Mouse (Mus musculus) layer of hippocampus, postnatal 36 days (tissue): ENCODE measurements at regions not wholly inside any gene's neighbourhood (a gene's known extent, or its start where the extent isn't known, plus 50 kb on each side); places are given as distances from the start of the nearest gene placed in this dataset.
"Not testable (repeated sequence)": the region's sequence is repeated elsewhere in the genome, so short reads cannot be mapped to it uniquely, and the experiment has no call there.

Experiments
- DNase-seq, 2 experiments: peaks; one replicate each; pipeline ENCODE4 v3.0.0; 2022

DNA sequence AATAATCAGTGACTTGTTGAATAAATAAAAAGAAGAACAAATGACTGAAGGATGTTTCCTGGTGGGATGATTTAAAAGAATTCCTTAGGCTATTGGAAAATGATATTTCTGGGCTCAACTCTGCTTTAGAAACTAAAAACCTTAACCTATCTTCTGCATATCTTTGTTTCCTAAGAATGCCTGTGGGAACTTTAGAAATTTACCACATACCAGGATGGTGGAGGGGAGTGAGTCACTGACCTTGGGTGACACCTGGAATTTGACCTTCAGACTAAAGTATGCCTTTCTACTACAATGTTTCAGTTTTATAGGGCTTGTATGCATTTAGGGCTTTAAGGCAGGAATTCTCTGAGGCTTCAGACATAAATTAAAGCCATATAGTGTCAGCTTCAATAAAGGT is 972.3 kb downstream of the Ttll7 start:
- no peak for DNase-seq

DNA sequence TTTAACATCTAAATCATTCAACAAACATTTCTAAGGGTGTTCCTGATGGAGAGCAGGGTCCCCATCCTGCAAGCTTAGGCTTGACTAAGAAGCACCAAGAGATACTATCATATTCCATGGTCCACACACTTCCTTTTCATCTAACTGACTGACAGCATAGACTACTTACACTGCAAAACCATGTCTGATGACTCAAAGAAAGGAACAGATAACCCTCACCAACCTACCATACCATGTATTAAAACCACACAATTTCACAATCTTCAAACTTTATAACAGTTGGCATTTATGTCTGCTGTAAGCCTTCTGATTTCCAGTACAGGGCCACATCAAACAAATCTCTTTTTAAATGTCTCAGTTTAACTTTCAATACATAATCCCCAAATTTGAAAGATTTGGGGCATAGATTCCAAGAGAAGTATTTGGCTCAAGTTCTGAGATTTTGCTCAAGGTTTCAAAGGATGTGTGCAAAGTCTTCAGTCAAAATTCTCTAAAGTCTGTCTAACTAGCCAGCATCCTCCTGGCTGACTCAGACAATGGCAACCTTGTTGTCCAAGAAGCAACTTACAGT is 962.0 kb downstream of the Ttll7 start:
- DNase-seq: no peak

DNA sequence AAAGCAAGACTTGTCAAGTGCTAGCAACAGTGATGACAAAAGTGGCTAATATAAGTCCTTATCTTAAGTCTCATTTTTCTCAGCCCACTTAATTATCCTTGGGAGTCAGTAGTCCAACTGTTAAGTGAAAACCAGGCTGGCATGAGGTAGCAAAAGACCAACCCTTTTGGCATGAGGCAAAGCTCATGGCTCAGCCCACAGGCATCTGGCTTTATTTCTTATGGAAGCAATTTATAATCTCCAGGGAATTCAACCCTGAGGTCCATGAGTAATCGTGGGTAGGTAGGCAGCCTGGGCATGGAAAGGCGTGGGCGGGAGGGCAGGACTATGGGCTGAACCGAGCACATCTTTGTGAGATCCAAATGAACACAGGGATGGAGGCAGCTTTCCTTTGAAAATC is 950.4 kb downstream of the Ttll7 start:
- DNase-seq: no peak

DNA sequence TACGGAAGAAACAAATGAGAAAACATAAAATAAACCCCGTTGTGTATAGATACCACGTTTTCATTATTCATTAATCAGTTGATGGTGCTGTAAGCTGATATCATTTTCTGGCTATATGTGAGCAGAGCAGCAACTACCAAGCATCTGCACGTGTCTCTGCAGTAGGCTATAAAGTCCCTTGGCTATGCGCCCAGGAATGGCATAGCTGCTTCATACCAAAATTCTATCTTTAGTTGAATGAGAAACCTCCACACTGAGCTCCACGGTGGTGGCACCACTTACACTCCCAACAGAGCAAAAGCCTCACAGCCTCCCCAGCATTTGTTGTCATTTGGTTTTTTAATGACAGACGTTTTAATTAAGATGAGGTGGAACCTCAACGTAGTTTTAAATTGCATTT is 944.4 kb downstream of the Ttll7 start:
- DNase-seq: no peak

DNA sequence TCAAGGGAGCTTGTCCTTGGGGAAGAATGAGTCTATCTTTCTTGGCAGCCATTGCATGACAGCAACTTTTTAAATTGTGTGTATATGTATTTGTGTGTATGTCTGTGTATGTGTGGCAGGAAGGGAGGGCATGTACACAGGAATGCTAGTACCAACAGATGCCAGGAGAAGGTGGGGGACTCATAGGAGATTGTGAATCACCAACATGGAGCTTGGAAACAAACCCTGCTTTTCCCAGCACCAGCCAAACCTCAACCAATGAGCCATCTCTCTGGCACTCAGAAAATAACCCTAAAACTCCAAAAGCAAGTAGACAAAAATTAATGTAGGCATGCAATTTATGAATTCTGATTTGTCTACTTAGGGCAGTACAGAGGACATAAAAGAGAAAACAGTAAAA is 942.9 kb downstream of the Ttll7 start:
- DNase-seq: no peak

DNA sequence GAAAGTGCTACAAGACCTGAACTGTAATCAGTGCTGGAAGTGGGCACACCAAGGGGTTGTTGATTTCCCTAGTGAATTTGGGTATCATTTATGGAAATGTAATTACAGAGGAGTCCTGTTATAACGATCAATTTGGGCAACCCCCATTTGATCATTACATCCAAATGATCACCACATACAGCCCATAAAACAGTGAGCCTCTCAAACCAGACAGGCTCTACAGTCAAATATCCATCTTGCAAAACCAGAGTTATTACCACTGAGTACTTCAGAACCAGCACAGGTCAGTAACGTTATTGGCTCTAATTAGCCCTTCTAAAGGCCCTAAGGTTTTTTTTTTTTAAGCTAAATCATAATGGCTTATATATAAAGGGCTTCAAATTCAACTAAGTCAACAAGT is 934.4 kb downstream of the Ttll7 start:
- no peak for DNase-seq

DNA sequence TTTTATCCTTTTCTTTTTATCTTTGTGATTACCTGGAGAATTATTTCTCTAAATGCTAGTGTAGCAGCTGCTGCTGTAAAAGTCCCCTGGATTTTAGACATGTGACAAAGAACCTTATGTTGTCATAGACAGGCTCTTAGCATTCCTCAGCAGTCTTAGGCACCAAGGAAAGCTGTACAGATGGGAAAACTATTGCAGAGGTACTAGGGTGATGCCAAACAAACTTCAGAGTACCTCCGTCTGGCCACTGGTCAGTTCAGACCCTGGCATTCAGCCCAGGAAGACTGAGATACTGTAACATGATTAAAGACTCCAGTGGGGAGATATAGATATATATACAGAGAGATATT is 898.6 kb downstream of the Ttll7 start:
- DNase-seq: no peak

DNA sequence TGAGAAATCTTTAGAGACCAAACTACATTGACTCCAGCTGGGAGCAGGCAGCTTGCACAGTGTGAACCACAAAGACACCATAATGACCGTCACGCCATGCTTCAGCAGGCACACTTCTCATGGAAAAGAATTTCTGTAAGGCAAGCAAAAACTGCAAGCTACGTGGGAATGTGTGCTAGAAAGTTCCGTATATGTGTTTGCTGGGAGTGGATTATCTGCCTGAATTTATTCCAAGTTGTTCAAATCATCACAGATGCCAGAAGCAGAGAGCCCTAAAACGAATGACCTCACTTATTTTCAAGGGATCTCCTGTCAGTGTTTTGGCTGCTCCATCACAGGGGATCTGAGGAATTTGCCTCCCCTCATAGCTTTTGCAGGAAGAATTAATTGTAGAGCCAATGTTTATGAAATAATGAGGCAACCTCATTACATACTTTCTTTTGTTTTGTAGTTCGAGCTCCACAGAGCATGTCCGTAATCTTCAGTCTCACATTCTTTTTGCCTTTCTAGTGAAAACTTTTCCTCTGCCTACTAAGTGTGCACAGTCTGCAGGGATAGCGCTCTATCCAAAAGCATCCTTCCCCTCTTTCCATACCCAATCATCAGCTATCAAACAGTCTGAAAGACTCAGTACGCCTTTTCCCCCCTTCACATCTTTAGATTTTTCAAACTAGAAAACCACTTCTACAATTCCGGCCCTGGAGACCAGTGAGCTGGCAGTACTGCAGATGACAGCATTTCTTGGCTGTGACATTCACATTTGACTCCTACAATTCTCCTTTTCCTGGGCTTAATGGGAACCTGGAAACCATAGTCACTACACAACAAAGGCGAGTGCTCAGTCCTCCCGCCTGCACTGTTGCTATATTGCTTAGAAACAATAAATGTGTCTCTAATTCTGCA is 898.0 kb downstream of the Ttll7 start:
- DNase-seq: no peak

DNA sequence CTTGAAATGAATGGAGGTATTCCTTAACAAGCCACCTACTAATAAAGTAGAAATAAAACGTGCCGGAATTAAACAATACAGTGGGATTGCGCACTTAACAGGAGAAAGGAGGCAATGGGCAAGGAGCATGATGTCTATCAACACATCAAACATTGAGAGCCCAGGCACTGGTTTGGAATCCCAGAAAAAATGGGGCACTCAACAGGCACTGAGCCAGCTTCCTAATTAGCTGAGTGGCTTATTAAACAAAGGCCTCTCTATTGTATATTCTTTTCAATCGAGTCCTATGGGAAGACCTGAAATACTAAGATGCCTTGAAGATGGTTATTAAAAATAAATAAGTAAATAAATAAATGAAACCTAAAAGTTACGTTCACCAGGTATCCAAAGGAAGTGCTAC is 897.3 kb downstream of the Ttll7 start:
- no peak for DNase-seq

DNA sequence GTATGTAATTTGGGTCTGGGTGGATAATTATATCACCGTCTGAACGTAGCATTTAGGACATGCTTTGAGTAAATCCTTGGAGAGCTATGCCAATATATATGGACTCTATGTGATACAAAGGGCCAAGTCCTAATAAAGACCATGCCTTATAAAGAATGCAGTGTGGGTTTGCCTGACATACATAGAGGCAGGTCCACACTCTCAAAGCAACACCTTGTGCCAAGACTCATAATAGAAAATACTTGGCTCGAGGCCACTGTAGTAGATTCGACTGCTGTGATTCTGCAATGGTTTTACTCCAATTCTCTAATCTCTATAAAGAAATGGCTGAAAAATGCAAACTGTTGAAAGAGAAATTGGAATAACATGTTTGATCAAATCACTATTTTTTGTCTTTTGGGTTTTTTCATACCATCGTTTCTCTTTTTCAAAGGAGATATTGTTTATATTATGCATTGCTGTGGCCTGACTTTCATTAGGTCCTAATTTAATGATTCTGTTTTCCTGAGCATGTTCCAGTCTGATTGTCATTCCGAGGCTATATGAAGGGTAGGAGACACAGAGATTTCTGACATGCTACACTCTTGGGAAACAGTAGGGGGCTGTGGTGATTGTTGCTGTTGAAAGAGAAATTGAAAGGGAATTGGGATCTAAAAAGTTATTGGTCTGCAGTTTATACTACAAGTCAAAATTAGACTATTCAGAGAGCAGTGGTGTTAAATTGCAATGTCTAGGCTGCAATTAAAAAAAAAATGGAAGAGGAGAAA is 884.7 kb downstream of the Ttll7 start:
- DNase-seq: no peak

DNA sequence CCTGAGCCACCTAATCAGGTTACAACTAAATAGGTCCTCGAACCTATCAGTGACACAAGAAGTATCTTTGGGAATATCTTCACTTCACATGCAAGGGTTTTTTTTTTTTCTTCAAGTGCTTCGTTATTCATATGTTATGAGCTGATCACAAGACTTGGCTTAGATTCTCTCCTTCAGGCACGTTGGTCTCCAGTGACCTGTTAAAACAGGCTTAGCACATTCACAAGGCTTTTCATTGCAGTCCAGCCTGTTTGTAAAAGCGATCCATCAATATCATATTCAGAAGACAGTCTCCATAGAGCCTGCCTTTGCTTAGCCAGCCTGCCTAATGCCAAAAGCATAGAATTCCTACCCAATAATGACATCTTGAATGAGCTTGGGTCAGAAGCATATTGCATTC is 864.2 kb downstream of the Ttll7 start:
- DNase-seq: no peak

DNA sequence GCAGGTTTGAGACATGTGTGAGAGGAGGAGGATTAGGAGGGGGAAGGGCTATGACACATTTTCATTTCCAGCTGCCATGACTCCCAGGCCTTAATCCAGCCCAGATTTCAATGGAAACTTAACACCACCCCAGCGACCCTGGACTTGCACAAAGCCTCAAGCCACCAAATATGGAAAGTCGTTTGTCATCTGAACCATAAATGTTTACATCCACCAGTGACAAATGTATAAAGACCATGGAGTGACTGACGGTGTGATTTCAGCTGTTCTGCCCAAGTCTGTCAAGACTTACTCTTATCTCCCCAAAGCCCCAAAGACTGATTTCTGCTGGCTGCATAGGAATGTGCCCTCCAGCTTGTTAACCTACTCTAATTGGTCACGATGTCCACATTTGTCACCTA is 855.2 kb downstream of the Ttll7 start:
- no peak for DNase-seq

DNA sequence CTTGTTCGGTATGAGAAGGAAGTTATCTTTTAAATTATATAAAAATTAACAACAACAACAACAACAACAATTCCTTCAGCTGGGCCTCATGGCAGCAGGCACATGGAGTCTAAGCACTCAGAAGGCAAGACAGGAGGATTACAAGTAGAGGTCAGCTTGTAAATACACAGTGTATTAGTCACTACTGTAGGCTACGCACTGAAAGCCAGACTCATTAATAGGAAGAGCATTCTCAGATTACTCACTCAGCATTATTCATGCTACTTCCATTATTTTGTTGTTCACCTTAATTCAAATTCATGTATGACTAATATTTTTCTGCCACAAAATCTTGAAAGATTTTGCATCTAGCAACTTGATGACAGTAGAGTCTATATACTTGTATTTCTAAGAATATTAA is 831.6 kb downstream of the Ttll7 start:
- no peak for DNase-seq

DNA sequence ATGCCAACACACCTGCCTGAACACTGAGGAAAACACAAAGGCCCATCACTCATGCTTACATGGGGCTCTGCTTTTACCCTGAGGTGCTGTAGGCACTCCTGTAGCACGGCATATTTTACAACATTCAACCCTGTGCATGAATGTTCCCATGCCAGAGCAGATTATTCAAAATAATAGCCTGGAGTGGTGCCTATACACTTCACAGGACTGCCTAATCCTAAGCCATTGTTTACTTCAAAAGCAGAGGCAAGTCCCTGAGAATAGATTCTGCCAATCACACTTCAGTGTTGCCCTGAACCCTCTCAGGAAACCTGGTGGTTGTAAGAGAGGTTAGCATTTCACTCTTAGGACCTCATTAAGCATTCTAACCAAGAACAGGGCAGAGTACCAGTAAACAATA is 828.1 kb downstream of the Ttll7 start:
- no peak for DNase-seq

DNA sequence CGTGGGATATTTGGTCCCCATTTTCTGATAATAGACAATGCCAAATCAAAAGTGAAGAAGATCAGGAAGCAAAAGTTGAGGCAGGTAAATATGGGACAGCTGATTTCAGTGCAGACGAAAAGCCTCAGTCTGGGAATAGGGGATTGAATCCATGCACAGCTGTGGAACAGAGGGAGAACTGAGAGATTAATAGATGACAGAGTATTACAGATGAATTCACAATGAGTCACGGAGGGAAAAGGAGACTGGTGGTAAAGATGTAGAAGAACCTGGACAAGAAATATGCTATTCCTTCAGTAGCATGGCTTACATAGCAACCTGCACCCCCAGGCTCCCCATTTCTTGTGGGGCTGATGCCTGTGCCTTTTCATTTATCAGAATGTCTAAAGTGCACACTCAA is 810.4 kb downstream of the Ttll7 start:
- no peak for DNase-seq

DNA sequence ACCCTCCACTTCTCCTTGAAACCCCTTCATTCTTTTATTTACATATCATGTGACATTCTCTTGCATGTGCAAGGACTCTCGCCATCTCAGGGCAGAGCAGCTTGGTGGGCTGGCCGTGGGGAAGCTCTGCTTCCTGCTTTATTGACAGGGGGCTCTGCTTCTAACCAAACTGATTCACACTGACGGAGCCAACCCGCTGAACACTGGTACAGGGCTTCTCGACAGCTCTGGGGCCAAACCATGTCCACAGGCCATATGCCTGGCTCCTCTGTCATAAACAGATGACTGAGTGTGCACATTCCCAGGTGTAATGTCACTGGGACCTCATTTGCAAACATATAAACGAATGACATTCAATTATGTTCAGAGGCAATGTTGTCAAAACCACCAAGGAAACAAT is 800.7 kb downstream of the Ttll7 start:
- DNase-seq: no peak

DNA sequence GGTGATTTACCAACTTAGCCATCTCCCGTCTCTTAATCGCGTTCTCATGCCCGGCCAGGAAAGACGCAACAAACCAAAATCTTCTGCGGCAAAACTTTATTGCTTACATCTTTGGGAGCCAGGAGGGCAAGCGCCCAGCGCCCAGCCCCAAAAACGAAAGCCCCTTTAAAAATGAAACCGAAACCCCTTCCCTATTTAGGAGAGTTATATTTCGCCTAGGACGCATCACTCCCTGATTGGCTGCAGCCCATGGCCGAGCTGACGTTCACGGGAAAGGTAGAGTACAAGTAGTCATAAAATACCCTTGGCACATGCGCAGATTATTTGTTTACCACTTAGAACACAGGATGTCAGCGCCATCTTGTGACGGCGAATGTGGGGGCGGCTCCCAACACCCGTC is 783.3 kb downstream of the Ttll7 start:
- DNase-seq: not testable (repeated sequence)

DNA sequence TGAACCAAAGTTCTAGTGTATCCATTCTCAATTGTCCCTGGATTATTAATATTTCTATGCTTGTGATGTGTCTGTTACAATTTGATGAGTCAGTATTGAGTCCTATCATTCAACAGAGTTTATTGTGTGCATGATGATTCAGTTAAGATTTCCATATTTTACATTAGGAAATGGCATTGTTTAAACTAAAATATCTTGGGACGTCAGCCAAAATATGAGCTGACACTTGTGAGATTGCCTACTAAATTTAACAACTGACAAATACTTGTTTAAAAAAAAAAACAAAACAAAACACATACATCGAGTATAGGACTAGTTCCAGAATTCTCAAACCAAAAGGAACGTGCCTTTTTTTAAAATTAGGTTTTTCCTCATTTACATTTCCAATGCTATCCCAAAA is 779.0 kb downstream of the Ttll7 start:
- DNase-seq: no peak

DNA sequence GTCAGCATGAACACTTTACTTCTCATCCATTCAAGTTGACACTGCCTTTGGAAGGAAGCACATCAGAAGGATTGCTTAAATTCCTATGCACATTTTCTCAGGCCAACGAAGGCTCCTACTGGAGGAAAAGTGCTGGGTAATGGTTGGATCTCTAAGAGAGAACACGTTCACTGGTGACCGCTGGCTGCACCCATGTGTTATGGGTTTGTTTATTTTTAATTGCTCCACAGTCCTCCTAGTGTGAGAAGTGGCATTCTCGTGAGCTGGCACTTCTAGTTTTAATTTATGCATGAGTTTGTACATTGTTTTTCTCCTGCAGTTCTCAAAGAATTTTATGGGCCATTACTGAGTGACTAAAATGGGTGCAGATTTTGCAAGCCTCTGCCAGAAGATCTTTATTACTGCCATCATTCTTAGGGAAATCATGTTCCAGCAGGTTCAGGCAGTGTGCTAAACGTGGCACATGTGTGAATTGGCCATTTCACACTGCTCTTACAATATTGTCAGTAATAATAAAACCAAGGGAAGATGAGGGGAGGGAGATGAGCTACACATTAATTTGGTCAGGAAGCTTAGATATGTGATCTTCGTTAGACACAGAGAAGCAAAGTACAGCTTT is 731.6 kb downstream of the Ttll7 start:
- no peak for DNase-seq

DNA sequence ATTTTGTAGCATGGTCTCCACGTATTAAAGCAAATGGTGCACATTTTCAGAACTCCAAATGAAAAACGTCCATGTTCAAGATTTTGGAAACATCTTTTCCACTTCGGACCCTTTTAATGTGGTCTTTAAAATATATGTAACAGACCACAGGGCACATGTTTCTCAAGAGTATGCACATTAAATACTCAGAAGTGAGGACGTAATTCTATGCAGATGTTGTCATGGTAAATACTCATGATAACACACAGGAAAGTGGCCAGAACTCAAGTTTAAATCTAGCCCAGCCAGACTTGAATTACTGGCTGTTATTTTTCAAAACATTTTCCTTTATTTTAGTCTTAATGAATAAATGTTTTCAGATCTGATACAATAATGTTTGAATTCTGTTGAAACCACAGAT is 719.7 kb downstream of the Ttll7 start:
- no peak for DNase-seq

DNA sequence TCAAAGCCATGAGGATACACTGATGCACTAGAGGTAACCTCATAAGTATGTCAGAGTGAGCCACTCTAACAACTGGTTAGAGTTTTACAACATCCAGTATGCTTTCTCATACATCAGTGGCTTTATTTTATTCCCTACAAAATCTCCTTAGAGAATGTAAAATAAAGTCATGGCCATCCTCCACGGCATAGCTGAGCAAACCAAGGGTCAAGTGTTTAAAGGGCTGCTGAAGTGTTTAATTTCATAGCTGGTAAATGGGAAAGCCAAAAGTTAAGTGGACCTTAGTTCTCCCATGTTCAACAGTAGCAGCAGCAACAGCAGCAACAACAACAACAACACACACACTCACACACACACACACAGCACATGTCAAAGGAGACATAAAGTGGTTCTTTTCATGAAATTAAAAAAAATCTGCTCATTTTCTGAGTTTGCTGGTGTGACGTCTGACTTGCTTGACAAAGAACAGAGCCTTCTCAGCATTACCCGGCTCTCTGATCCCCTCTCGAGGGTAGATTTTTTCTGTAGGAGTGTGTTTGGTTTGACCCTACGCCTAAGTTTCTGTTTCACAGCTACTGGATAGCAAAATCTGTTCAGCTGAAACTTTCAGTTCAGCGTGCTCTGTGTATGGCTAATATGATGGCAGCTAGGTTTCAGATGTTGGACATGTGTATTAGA is 693.3 kb downstream of the Ttll7 start:
- DNase-seq: no peak

DNA sequence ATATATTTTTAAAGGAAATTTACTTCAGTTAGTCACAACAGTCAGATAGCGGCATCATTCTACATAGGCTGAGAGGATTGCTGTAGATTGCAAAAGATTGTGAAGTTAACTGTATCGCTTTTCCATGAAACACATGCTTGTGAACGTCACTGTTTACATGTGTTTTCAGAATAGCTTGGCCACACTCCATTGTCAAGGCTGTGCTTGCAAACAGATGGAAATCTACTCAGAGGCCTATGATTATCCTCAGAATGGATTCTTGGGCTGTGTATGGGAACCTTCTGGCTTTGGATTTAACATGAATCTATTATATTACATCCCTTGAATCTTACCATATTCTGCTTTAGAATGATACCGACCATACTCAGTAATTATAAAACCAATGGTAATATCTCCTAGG is 690.1 kb downstream of the Ttll7 start:
- DNase-seq: no peak

DNA sequence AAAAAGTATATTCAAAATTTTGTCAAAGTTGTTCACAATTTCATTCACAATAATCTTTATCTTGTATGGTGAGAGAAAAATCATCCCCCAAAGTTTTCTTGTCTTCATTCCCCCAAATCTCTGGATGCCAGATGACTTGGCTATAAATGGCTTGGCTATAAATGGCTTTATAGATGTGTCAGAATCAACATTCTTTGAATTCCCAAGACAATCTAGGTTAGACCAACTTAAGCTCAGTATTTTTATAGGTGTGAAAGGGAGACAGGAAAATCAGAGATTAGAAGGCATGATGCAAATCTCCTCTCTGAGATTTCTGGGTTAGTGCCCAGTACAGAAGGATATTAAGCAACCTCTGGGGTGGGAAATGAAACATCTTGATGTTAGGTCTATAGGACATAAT is 685.4 kb downstream of the Ttll7 start:
- DNase-seq: no peak
